Mouse (Mus musculus) spleen, adult 2 months (tissue): ENCODE results near the gene Ccne1.

Experiments
- CTCF ChIP-seq: fragments of 200-500 bp; IDR thresholded peaks from 2 replicates; pipeline ENCODE4 v1.5.1; 2011; ENCODE audit warnings: mild to moderate bottlenecking, inconsistent platforms; ENCODE audit not compliant: insufficient read depth, insufficient read length, insufficient replicate concordance; ENCODE audit errors: extremely low read depth
- POLR2A ChIP-seq: fragments of 200-500 bp; IDR thresholded peaks from 2 replicates; pipeline ENCODE4 v1.6.1; 2011; ENCODE audit warnings: low read depth, low read length, inconsistent platforms

- no peak for TF ChIP-seq CTCF
- TF ChIP-seq POLR2A, result no peak
Measured at GRCm38 (mm10) chr7:38082971-38083370, 24.4 kb downstream of the Ccne1 start.
